Mouse (Mus musculus) liver, postnatal 0 days (tissue): ENCODE measurements around the gene Cpe.

Experiments used
- CTCF ChIP-seq: sonication (generic); IDR thresholded peaks from 2 replicates; pipeline ENCODE4 v1.5.1; 2016; ENCODE audit warnings: antibody characterized with exemption, low read depth
- EP300 ChIP-seq: IDR thresholded peaks from 2 replicates; pipeline ENCODE4 v1.6.1; 2016; ENCODE audit warnings: antibody characterized with exemption, low read depth, mild to moderate bottlenecking

GRCm38 (mm10) chr8:64615459-64615858 lies 77.4 kb downstream of the Cpe start:
- TF ChIP-seq CTCF = no peak
- TF ChIP-seq EP300 = no peak
